Mouse (Mus musculus) gastrocnemius, adult 8-10 months (tissue): ENCODE data around the gene Gtf2h5. TPM values are rescaled to one million over a fixed set of nuclear protein-coding genes. Genes with fewer than 3 reads are reported as not detected.

Experiments
- DNase-seq, 2 experiments: peaks; one replicate each; pipeline ENCODE4 v3.0.0; 2022; ENCODE audit warnings: low spot score in 2 of 2
- total RNA-seq, 4 experiments: library from RNA; stranded (reverse); gene quantifications; 2 replicates each; pipeline ENCODE4 v1.2.4; 2022

Gene Gtf2h5
- total RNA-seq, result 10 to 100 TPM; 46.5 to 55.8 (median 52.2) TPM

GRCm38 (mm10) chr17:6079287-6080122 is at the start of gene Gtf2h5, which contains the start of gene Serac1:
TSS of gene Gtf2h5 (plus strand) at chr17:6079786.
TSS of gene Serac1 (minus strand) at chr17:6079741.
- peak; percentile 95 for DNase-seq

DNA sequence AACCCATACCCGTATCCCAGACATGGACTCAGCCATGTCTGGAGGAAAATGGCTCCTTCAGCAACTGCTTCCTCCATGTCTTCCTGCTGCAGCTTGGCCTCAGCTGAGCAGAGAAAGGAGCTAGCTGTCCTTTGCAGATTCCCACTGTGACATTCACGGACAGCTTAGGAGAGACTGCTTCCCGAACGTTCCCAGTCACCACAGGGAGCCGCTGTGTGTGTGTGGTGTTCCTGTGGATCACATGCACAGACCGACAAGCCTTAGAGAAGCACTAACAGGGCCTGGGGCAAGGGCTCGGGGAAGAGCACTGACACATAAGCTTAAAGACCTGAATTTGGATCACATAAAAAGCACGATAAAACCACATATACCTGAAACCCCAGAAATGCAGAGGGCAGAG is 43.9 kb upstream of the Gtf2h5 start:
- no peak for DNase-seq

GRCm38 (mm10) chr17:6036458-6036857 is 43.1 kb upstream of the Gtf2h5 start:
- no peak for DNase-seq

GRCm38 (mm10) chr17:6036872-6037271 is 42.7 kb upstream of the Gtf2h5 start:
- no peak for DNase-seq

GRCm38 (mm10) chr17:6037507-6037906 is 42.1 kb upstream of the Gtf2h5 start:
- DNase-seq, result no peak

GRCm38 (mm10) chr17:6052801-6053200 is 26.8 kb upstream of the Gtf2h5 start:
- DNase-seq, result no peak

DNA sequence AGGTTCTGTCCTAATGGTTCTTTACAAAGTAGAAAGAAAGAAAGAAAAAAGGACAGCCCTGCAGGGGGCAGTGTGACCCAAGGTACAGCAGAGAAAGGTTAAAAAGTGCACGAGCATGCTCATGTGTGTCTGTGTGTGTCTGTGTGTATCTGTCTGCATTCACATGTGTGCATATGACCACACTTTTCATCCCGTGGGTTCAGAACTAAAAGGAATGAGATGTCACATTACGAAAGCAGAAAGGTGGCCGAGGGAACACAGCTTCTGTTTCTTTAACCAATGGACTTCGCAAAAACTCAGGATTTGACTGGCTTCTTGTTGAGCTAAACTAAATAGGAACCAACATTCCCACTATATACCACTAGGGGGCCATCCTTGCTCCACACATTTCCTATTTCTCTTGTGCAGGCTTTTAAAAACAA is 24.6 kb upstream of the Gtf2h5 start:
- DNase-seq, result no peak

- DNase-seq, result peak in 1 of 2 experiments; percentile 29
Observed at GRCm38 (mm10) chr17:6062793-6063192, 16.8 kb upstream of the Gtf2h5 start.

- no peak for DNase-seq
Observed at GRCm38 (mm10) chr17:6063532-6063931, 16.1 kb upstream of the Gtf2h5 start.

- no peak for DNase-seq
Observed at GRCm38 (mm10) chr17:6066021-6066420, 13.6 kb upstream of the Gtf2h5 start.

- no peak for DNase-seq
Observed at GRCm38 (mm10) chr17:6067613-6068012, 12.0 kb upstream of the Gtf2h5 start.

DNA sequence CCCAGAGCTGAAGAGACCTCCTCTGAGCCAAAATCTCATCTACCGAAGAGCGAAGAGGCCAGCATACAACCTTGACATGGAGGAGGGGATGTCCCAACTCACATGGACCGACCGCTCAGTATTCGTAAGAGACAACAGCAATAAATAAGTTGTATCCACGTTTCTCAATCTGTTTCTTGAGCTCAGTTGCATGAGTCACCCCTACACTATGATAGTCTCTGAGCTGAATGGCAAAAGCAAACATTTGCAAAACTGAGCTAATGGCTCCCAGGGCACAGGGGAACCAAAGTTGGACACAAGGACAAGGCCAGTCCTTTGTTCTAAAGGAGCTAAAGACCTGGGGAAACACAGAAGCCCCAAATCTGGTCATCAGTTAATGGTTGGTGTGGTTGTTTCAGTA is 9.7 kb upstream of the Gtf2h5 start:
- DNase-seq, result no peak

- DNase-seq, result no peak
Observed at GRCm38 (mm10) chr17:6073405-6073804, 6.2 kb upstream of the Gtf2h5 start.

DNA sequence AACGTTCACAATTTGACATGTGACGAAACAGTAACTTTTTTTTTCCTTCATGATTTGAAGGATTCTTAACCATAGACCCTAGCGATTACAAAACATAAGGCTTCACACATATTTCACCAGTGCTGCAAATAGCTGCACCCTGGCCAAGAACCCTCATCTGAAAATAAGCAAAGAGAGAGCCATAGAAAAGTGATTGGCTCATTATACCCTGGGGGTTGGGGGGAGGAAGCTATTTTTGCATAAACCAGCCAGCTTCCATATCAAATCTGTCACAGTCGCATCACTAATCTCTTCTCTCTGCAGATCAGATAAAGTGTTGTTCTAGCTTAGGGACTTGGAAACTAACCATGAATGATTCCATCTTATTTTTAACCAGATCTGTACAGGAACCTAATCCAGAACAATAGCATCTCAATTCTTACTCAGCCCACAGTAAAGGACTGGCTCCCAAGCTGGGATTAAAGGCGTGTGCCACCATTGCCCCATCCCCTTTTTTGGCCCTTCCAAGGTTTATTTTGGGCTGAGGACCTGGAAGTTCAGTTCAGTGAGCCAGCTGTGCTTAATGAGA is 3.8 kb downstream of the Gtf2h5 start:
- no peak for DNase-seq

DNA sequence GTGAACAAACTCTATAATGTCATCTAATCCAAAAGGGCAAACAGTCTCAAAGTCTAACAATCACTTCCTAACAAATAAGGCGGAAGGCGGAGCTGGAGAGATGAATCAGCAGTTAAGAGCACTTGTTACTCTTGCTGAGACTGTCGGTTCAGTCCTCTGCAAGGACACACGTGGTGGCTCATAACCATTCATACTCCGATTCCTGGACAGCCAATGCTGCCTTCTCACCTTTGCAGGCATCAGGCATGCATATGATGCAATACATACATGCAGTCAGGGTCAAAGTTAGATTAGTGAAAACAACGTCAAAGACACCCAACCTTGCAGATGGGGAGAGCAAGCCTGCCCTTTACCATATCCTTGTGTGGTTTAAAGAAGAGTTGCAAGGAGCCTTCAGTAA is 12.0 kb downstream of the Gtf2h5 start:
- no peak for DNase-seq

- DNase-seq, result no peak
Observed at GRCm38 (mm10) chr17:6095579-6095978, 16.0 kb downstream of the Gtf2h5 start.

GRCm38 (mm10) chr17:6097884-6098283 is 18.3 kb downstream of the Gtf2h5 start:
- DNase-seq, result peak in 1 of 2 experiments; percentile 24

DNA sequence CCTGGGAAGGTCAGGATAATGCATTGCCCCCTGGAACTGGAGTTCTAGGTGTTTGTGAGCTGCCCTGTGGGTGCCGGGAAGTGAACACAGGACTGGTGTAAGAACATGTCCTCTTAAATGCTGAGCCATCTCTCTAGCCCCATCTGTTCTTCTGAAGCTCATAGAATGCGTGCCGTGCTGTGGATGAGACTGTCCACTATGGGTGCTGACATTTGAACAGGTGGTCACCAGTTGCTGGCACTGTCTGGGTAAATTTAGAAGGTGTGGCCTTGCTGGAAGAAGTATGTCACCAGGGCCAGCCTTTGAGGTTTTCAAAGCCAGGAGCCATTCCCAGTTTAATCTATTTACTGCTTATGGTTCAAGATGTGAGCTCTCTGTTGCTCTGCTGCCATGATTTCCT is 22.7 kb downstream of the Gtf2h5 start:
- DNase-seq, result no peak

- no peak for DNase-seq
Observed at GRCm38 (mm10) chr17:6103566-6103965, 24.0 kb downstream of the Gtf2h5 start.

GRCm38 (mm10) chr17:6106361-6107014 is 26.9 kb downstream of the Gtf2h5 start, which contains the start of gene Tulp4:
TSS of gene Tulp4 (plus strand) at chr17:6106437.
- peak; percentile 65 to 74 for DNase-seq

- peak; percentile 33 to 35 for DNase-seq
Observed at GRCm38 (mm10) chr17:6107015-6107601, 27.5 kb downstream of the Gtf2h5 start.

DNA sequence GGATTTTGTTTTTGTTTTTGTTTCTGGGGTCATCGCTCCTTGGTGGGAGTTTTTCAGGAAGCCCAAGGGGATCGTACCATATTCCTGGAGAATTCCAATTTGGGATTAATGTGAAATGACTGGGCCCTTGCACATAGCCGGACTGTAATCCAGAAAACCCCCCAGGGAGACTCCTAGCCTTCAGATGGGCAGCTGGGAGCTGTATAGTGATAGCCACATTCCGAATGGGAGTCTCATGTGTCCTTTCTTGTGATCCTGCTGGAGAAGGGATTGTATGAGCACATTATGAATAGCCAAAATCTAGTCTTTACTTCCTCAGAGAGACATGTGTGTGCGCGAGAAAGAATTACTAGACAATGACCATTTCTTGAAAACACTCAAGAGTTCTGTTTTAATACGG is 28.6 kb downstream of the Gtf2h5 start:
- DNase-seq, result no peak
